Mouse (Mus musculus): ENCODE results near the gene Panx3. TPM values are rescaled to one million over a fixed set of nuclear protein-coding genes. Genes with fewer than 3 reads are reported as not detected.

The Panx3 gene
- total and polyA plus RNA-seq, 3 experiments: 0.17 to 0.42 TPM; not detected in 1

- Histone ChIP-seq H3K79me2 (ENCODE audit: control insufficient read depth, insufficient read depth, low read length, poor library complexity) (no peaks in the 10 kb centered on the region), H3K27me3 (ENCODE audit: control insufficient read depth in 1 of 2, insufficient read depth in 2 of 2, low read length in 2 of 2) (peaks cover 0 to 5% of the 10 kb centered on the region in 2 experiments; a peak in 3 of 4 replicates), H3K9ac (ENCODE audit: control insufficient read depth, low read depth, low read length, poor library complexity, severe bottlenecking) (no peak overlapping the region), H3K4me1 (ENCODE audit: control insufficient read depth in 1 of 2, insufficient read depth in 2 of 2, low read length in 2 of 2) (no peaks in the 10 kb centered on the region), H3K27ac (ENCODE audit: control insufficient read depth, low read depth, low read length) (no peak overlapping the region), H3K9me3 (replicated peaks; ENCODE audit: insufficient read depth, low read length) (no peaks in the 10 kb centered on the region), H3K36me3 (ENCODE audit: control insufficient read depth in 1 of 2, insufficient read depth in 2 of 2, low read length in 2 of 2) (no peaks in the 10 kb centered on the region), H3K4me3 (ENCODE audit: control insufficient read depth in 1 of 2, insufficient read depth in 1 of 2, low read depth in 2 of 2, low read length in 2 of 2) (no peak overlapping the region)
- DNase-seq (ENCODE audit: low read depth, low spot score): no peak
- TF ChIP-seq TBP (IDR thresholded peaks at IDR 0.05; ENCODE audit: low read depth, low read length): no peak
- no peak for TF ChIP-seq MYC (IDR thresholded peaks at IDR 0.05; ENCODE audit: low read depth, low read length)
- no peak for TF ChIP-seq TCF12 (IDR thresholded peaks at IDR 0.05; ENCODE audit: low read depth, low read length)
- TF ChIP-seq ETS1 (IDR thresholded peaks at IDR 0.05; ENCODE audit: low read depth, low read length): no peak
- TF ChIP-seq MAFK (IDR thresholded peaks at IDR 0.05; ENCODE audit: borderline replicate concordance, low read depth, low read length): no peak
- no peak for TF ChIP-seq GATA1 (IDR thresholded peaks at IDR 0.05; ENCODE audit: low read depth, low read length)
- TF ChIP-seq POLR2AphosphoS5 (IDR thresholded peaks at IDR 0.05; ENCODE audit: borderline replicate concordance, low read depth, low read length): no peak
- no peak for TF ChIP-seq POLR2A (IDR thresholded peaks at IDR 0.05; ENCODE audit: control insufficient read depth in 1 of 2, insufficient read depth in 1 of 2, low read depth in 1 of 2, low read length in 2 of 2, poor library complexity in 1 of 2)
- TF ChIP-seq CTCF (IDR thresholded peaks at IDR 0.05 in 2 of 3, conservative IDR thresholded peaks at IDR 0.05 in 1 of 3; ENCODE audit: control insufficient read depth in 1 of 3, insufficient read depth in 1 of 3, low read depth in 2 of 3, low read length in 3 of 3, poor library complexity in 1 of 3, severe bottlenecking in 1 of 3): no peak
- TF ChIP-seq CHD1 (IDR thresholded peaks at IDR 0.05; ENCODE audit: low read depth, low read length): no peak
- TF ChIP-seq RAD21 (IDR thresholded peaks at IDR 0.05; ENCODE audit: low read depth, low read length): no peak
- no peak for TF ChIP-seq POLR2AphosphoS2 (IDR thresholded peaks at IDR 0.05; ENCODE audit: low read length)
- TF ChIP-seq BHLHE40 (IDR thresholded peaks at IDR 0.05; ENCODE audit: borderline replicate concordance, low read depth, low read length): no peak
- TF ChIP-seq NELFE (IDR thresholded peaks at IDR 0.05; ENCODE audit: low read depth, low read length): no peak
Observed at GRCm38 (mm10) chr9:37675287-37675686, 6.3 kb upstream of the Panx3 start.

DNA sequence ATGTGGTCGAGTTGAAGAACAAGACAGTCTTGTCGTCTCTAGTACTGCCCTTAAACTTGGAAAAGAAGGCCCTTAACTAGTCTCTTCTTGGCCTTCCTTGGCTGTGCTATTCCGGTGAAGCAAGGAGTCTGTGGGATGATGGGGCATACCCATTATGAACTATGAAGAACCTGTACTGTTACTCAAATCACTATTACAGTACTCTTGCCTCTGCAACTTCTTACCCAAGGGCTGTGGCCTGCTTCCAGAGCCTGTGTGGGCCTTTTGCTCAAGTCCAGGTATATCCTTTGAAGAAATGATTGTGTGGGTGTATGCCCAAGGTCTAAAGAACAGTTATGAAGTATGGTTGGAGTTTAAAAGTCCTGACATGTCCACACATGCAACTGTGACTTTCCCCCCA lies 1.2 kb upstream of the Panx3 start:
- H3K9ac ChIP-seq (ENCODE audit: control insufficient read depth, low read depth, low read length, poor library complexity, severe bottlenecking): no peak overlapping the region
- H3K9me3 ChIP-seq (replicated peaks; ENCODE audit: insufficient read depth, low read length): no peaks in the 10 kb centered on the region
- TF ChIP-seq CHD1 (IDR thresholded peaks at IDR 0.05; ENCODE audit: low read depth, low read length): no peak
- TF ChIP-seq GATA1 (IDR thresholded peaks at IDR 0.05; ENCODE audit: low read depth, low read length): no peak
- TF ChIP-seq HCFC1 (IDR thresholded peaks at IDR 0.05; ENCODE audit: low read depth, low read length): no peak
- TF ChIP-seq NELFE (IDR thresholded peaks at IDR 0.05; ENCODE audit: low read depth, low read length): no peak
- no peak for TF ChIP-seq RAD21 (IDR thresholded peaks at IDR 0.05; ENCODE audit: low read depth, low read length)
- no peak for TF ChIP-seq MAZ (IDR thresholded peaks at IDR 0.05; ENCODE audit: low read depth, low read length)
- TF ChIP-seq POLR2A (IDR thresholded peaks at IDR 0.05; ENCODE audit: control insufficient read depth in 1 of 2, insufficient read depth in 1 of 2, low read depth in 1 of 2, low read length in 2 of 2, poor library complexity in 1 of 2): no peak
- TF ChIP-seq KAT2A (conservative IDR thresholded peaks at IDR 0.05; ENCODE audit: low read depth, low read length): no peak
- TF ChIP-seq EP300 (IDR thresholded peaks at IDR 0.05; ENCODE audit: low read depth in 1 of 2, low read length in 2 of 2): no peak
- no peak for TF ChIP-seq TCF12 (IDR thresholded peaks at IDR 0.05; ENCODE audit: low read depth, low read length)
- TF ChIP-seq NRF1 (IDR thresholded peaks at IDR 0.05; ENCODE audit: insufficient read depth, low read depth, low read length, poor library complexity, severe bottlenecking): no peak
- no peak for TF ChIP-seq GABPA (IDR thresholded peaks at IDR 0.05; ENCODE audit: low read depth, low read length)
- no peak for TF ChIP-seq RCOR1 (IDR thresholded peaks at IDR 0.05; ENCODE audit: low read depth, low read length)
- TF ChIP-seq UBTF (IDR thresholded peaks at IDR 0.05; ENCODE audit: borderline replicate concordance, insufficient read depth, low read depth, low read length): no peak
- TF ChIP-seq USF2 (IDR thresholded peaks at IDR 0.05; ENCODE audit: borderline replicate concordance in 1 of 2, insufficient read depth in 1 of 2, low read depth in 1 of 2, low read length in 2 of 2): no peak
- no peak for TF ChIP-seq ZC3H11A (IDR thresholded peaks at IDR 0.05; ENCODE audit: low read depth, low read length)
- TF ChIP-seq MAFK (IDR thresholded peaks at IDR 0.05; ENCODE audit: borderline replicate concordance, low read depth, low read length): no peak
- no peaks in the 10 kb centered on the region for H3K79me2 ChIP-seq (ENCODE audit: control insufficient read depth, insufficient read depth, low read length, poor library complexity)
- H3K4me3 ChIP-seq (ENCODE audit: control insufficient read depth in 1 of 2, insufficient read depth in 1 of 2, low read depth in 2 of 2, low read length in 2 of 2): no peak overlapping the region
- H3K36me3 ChIP-seq (ENCODE audit: control insufficient read depth in 1 of 2, insufficient read depth in 2 of 2, low read length in 2 of 2): peaks cover 0 to 20% of the 10 kb centered on the region in 2 experiments; a peak in 2 of 4 replicates
- no peak overlapping the region for H3K27ac ChIP-seq (ENCODE audit: control insufficient read depth, low read depth, low read length)
- H3K27me3 ChIP-seq (ENCODE audit: control insufficient read depth in 1 of 2, insufficient read depth in 2 of 2, low read length in 2 of 2): no peaks in the 10 kb centered on the region; a peak in 1 of 4 replicates
- H3K4me1 ChIP-seq (ENCODE audit: control insufficient read depth in 1 of 2, insufficient read depth in 2 of 2, low read length in 2 of 2): peaks cover 22 to 32% of the 10 kb centered on the region in 2 experiments
- DNase-seq (ENCODE audit: low read depth, low spot score): no peak
